Mouse (Mus musculus) ES-Bruce4 (cell line): ENCODE measurements around the gene Engase. TPM values are rescaled to one million over a fixed set of nuclear protein-coding genes. Genes with fewer than 3 reads are reported as not detected.

Source experiments
- H3K27ac ChIP-seq: 2 replicates; pipeline ENCODE4 v1.5.1; 2012; ENCODE audit warnings: low read length, inconsistent platforms; ENCODE audit not compliant: insufficient read depth
- H3K27me3 ChIP-seq: 2 replicates; pipeline ENCODE4 v1.6.1; 2012; ENCODE audit warnings: mild to moderate bottlenecking, low read length, inconsistent platforms; ENCODE audit not compliant: control insufficient read depth, poor library complexity, insufficient read depth, severe bottlenecking
- H3K36me3 ChIP-seq: 2 replicates; pipeline ENCODE4 v1.6.1; 2012; ENCODE audit warnings: inconsistent platforms, mild to moderate bottlenecking, low read length, moderate library complexity; ENCODE audit not compliant: control insufficient read depth, poor library complexity, insufficient read depth, severe bottlenecking
- H3K4me1 ChIP-seq: one replicate; pipeline ENCODE4 v1.8.1; 2011; ENCODE audit warnings: low read length; ENCODE audit not compliant: control insufficient read depth, insufficient read depth
- H3K4me3 ChIP-seq: 2 replicates; pipeline ENCODE4 v1.5.1; 2011; ENCODE audit warnings: low read depth, mild to moderate bottlenecking, low read length
- H3K9ac ChIP-seq: 2 replicates; pipeline ENCODE4 v1.6.1; 2012; ENCODE audit warnings: low read depth, mild to moderate bottlenecking, inconsistent platforms; ENCODE audit not compliant: poor library complexity, severe bottlenecking
- H3K9me3 ChIP-seq: replicated peaks from 2 replicates; pipeline ENCODE4 v1.6.1; 2012; ENCODE audit warnings: mild to moderate bottlenecking, low read length, inconsistent platforms; ENCODE audit not compliant: control insufficient read depth, poor library complexity, insufficient read depth, severe bottlenecking
- CTCF ChIP-seq: IDR thresholded peaks from one replicate; pipeline ENCODE4 v1.8.1; 2011; ENCODE audit warnings: low read depth, low read length
- EP300 ChIP-seq: IDR thresholded peaks from 2 replicates; pipeline ENCODE4 v1.6.1; 2011; ENCODE audit warnings: low read depth, low read length; ENCODE audit not compliant: insufficient read depth
- POLR2A ChIP-seq: IDR thresholded peaks from one replicate; pipeline ENCODE4 v1.8.1; 2011; ENCODE audit warnings: low read length; ENCODE audit not compliant: insufficient read depth
- polyA plus RNA-seq: library from polyadenylated mRNA; stranded (reverse); fragments of >200 nt; gene quantifications from 2 replicates; pipeline ENCODE4 v1.2.4, GENCODE M21; 2011; ENCODE audit warnings: low read depth; ENCODE audit not compliant: missing spikeins, insufficient read depth, insufficient read length

Gene Engase
- polyA plus RNA-seq, 1 experiment = 7.8 TPM

GRCm38 (mm10) chr11:118430291-118430885 lies 46.2 kb upstream of the Engase start:
- peaks cover 4% of the 10 kb centered on the region for H3K4me1 ChIP-seq
- no peak overlapping the region for H3K27ac ChIP-seq
- no peak overlapping the region for H3K9ac ChIP-seq
- H3K9me3 ChIP-seq = no peaks in the 10 kb centered on the region
- H3K27me3 ChIP-seq = no peaks in the 10 kb centered on the region
- TF ChIP-seq CTCF (no peak), EP300 (no peak), POLR2A (no peak)
- no peaks in the 10 kb centered on the region for H3K36me3 ChIP-seq
- H3K4me3 ChIP-seq = no peak overlapping the region

DNA sequence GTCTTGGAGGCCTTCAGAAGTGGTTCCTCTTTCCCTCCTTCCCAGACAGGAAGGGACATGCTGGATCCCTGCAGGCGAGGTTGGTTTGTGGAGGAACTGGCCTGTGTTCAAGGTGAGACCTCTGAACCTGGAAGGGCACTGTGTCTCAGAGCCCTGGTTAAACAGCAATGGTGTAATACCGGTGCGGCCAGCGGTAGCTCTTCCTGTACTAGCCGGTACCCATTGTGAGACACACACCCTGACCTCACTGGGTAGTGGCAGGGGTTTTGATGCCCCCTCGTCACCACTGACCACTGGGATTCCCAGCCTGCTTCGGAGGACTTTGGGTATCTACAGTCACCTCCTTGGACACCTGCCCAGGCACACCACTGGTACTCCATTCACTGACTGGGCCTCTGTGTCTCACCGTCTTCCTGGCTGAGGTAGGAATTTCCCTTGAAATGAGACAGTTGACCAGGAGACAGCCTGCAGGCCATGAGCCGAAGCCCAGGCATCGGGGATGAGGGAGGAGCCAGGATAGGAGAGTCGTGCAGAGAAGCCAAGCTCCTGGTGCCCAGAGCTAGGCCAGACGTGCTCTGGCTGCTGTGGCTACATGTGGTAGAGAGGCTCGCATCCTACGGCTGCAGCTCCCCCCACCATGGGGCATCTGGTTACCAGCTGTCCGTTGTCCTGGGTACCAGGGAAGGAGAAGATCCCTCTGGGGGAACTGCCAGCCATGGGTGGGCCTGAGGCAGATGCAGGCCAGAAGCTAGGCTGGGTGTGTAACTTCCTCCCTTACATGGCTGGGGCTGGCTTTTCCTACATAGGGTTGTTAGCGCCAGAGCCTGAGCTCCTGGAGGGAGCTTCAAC lies 45.3 kb upstream of the Engase start:
- Histone ChIP-seq H3K9me3 (no peaks in the 10 kb centered on the region), H3K27ac (no peak overlapping the region), H3K27me3 (no peaks in the 10 kb centered on the region), H3K36me3 (no peaks in the 10 kb centered on the region), H3K4me1 (peaks cover 4% of the 10 kb centered on the region), H3K9ac (no peak overlapping the region), H3K4me3 (no peak overlapping the region)
- no peak for TF ChIP-seq EP300
- TF ChIP-seq POLR2A = no peak
- no peak for TF ChIP-seq CTCF

DNA sequence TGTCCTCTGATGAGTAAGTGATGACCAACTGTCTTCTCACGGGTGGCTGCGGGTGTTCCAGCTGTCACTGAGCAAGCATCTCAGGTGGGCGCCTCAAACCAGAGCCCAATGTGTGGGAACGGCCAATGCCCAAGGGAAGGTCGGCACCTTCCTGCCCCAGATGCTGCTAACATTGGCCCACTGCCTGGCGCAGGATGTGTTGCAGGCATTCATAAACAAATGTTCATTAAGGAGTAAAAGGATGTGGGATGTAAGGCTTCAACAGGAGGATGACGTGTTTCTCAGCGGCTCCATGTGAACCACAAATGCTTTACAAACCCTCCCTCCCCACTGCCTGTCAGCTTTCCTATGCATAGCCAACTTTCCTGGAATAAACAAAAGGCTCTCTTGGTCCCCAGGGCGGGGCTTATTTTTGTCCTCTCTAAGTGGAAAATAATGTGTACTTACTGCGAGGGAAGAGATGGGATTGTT lies 43.2 kb upstream of the Engase start:
- H3K36me3 ChIP-seq = no peaks in the 10 kb centered on the region
- H3K4me1 ChIP-seq = peaks cover 4% of the 10 kb centered on the region
- TF ChIP-seq CTCF = no peak
- no peak for TF ChIP-seq EP300
- no peak for TF ChIP-seq POLR2A
- peak overlapping the region; percentile 40; the same call in 1 of the 2 replicates for H3K4me3 ChIP-seq
- no peaks in the 10 kb centered on the region for H3K9me3 ChIP-seq
- no peak overlapping the region for H3K27ac ChIP-seq
- no peaks in the 10 kb centered on the region for H3K27me3 ChIP-seq
- peak overlapping the region; percentile 59; the same call in 1 of the 2 replicates for H3K9ac ChIP-seq

- Histone ChIP-seq H3K27ac (no peak overlapping the region), H3K9ac (peak overlapping the region; percentile 59), H3K36me3 (no peaks in the 10 kb centered on the region), H3K9me3 (no peaks in the 10 kb centered on the region), H3K4me1 (peaks cover 3% of the 10 kb centered on the region), H3K4me3 (peak overlapping the region; percentile 60), H3K27me3 (no peaks in the 10 kb centered on the region)
- no peak for TF ChIP-seq CTCF
- TF ChIP-seq POLR2A = no peak
- no peak for TF ChIP-seq EP300
Measured at GRCm38 (mm10) chr11:118434093-118434492, 42.5 kb upstream of the Engase start.

- Histone ChIP-seq H3K27me3 (no peaks in the 10 kb centered on the region), H3K9me3 (no peaks in the 10 kb centered on the region), H3K4me1 (no peaks in the 10 kb centered on the region), H3K27ac (no peak overlapping the region), H3K36me3 (no peaks in the 10 kb centered on the region), H3K9ac (no peak overlapping the region), H3K4me3 (no peak overlapping the region)
- TF ChIP-seq CTCF (peak; percentile 19), EP300 (no peak)
Measured at GRCm38 (mm10) chr11:118436471-118436935, 40.1 kb upstream of the Engase start.
